Mouse (Mus musculus) E14TG2a.4 (cell line): ENCODE measurements around the gene Fhit.

Experiments
- CTCF ChIP-seq: conservative IDR thresholded peaks from 2 replicates; pipeline ENCODE4 v1.5.1; 2014; ENCODE audit warnings: low read length
- NANOG ChIP-seq: IDR thresholded peaks from 2 replicates; pipeline ENCODE4 v1.6.1; 2014; ENCODE audit warnings: borderline replicate concordance, low read length, mixed read lengths

DNA sequence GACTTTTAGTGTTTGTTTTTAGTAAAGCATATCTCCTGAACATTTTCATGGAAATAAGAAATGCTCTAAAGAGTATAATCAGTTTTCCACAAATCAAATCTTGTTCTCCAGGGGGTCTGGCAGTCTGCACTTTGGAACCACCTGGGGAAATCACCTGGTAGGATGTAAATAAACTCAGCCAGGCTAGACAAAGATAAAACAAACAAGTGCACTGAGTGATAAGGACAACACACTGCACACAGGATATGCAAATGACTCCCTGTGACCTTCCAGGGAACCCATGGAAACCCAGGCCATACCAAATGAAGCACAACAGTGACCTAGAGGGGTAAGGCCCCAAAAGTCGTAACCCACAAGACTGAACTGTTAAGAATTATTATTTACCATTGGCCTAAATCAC is 364.2 kb downstream of the Fhit start:
- TF ChIP-seq CTCF (no peak), NANOG (no peak)
